Mouse (Mus musculus) olfactory bulb, adult 2 months (tissue): ENCODE data around the gene Rere. TPM values are rescaled to one million over a fixed set of nuclear protein-coding genes. Genes with fewer than 3 reads are reported as not detected.

Experiments used
- H3K27ac ChIP-seq: fragments of 200-500 bp; 2 replicates; pipeline ENCODE4 v1.5.1; 2012; ENCODE audit warnings: low read depth, low read length; ENCODE audit not compliant: insufficient read depth
- H3K4me1 ChIP-seq: fragments of 200-500 bp; 2 replicates; pipeline ENCODE4 v1.6.1; 2012; ENCODE audit warnings: low read length; ENCODE audit not compliant: control insufficient read depth, insufficient read depth
- H3K4me3 ChIP-seq: fragments of 200-500 bp; 2 replicates; pipeline ENCODE4 v1.5.1; 2012; ENCODE audit warnings: mild to moderate bottlenecking, low read depth, low read length, moderate library complexity; ENCODE audit not compliant: insufficient read depth
- CTCF ChIP-seq: fragments of 200-500 bp; IDR thresholded peaks from 2 replicates; pipeline ENCODE4 v1.5.1; 2012; ENCODE audit warnings: low read depth, mild to moderate bottlenecking, low read length, moderate library complexity; ENCODE audit not compliant: insufficient read depth
- POLR2A ChIP-seq: fragments of 200-500 bp; IDR thresholded peaks from 2 replicates; pipeline ENCODE4 v1.6.1; 2012; ENCODE audit warnings: mild to moderate bottlenecking, low read depth, low read length, moderate library complexity; ENCODE audit not compliant: insufficient read depth
- WGBS: fragments of 180-500 bp; shearing (Covaris S2); methylation state at CpG from one replicate; pipeline ENCODE4 v1.1.7; 2018; 5-methylcytosine and 5-hydroxymethylcytosine counted together
- polyA plus RNA-seq: library from polyadenylated mRNA; stranded (reverse); fragments of >200 nt; gene quantifications from 2 replicates; pipeline ENCODE4 v1.2.4, GENCODE M21; 2012; ENCODE audit warnings: low replicate concordance; ENCODE audit not compliant: missing spikeins, insufficient read depth, insufficient read length

Rere gene
- polyA plus RNA-seq, 1 experiment, result 288 TPM

GRCm38 (mm10) chr4:150569834-150570571 is 288.6 kb downstream of the Rere start:
- Histone ChIP-seq H3K4me3 (peak overlapping the region; percentile 88), H3K27ac (peak overlapping the region; percentile 89), H3K4me1 (peaks cover 22% of the 10 kb centered on the region)
- 0% methylated on average over 27 of the region's 27 CpGs for WGBS
- TF ChIP-seq CTCF, result no peak
- no peak for TF ChIP-seq POLR2A

DNA sequence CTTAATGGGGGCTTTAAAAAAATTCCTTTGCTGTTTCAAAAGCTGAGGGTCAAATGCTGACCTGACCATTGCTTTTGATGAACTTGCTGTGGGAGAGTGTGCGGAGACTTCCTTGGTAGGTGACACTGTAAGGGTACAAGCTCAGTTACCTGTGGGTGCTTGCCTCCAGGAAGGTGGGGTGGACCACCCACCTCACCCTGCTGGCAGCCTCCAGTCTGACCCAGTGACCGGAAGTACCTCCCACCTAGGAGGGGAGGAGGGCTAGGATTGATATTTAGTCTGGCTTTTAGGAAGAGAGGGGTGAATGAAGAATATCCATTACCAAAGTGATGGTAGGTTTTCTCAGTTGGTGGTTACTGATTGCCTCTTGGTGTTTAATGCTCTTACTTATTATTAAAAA is 289.3 kb downstream of the Rere start:
- Histone ChIP-seq H3K4me3 (peak overlapping the region; percentile 35), H3K4me1 (peaks cover 25% of the 10 kb centered on the region), H3K27ac (0 out of 2 replicates have a peak overlapping the region, but pooled peaks have one; percentile 48)
- 63% methylated on average over 2 of the region's 2 CpGs for WGBS
- TF ChIP-seq CTCF, result no peak
- TF ChIP-seq POLR2A, result no peak

DNA sequence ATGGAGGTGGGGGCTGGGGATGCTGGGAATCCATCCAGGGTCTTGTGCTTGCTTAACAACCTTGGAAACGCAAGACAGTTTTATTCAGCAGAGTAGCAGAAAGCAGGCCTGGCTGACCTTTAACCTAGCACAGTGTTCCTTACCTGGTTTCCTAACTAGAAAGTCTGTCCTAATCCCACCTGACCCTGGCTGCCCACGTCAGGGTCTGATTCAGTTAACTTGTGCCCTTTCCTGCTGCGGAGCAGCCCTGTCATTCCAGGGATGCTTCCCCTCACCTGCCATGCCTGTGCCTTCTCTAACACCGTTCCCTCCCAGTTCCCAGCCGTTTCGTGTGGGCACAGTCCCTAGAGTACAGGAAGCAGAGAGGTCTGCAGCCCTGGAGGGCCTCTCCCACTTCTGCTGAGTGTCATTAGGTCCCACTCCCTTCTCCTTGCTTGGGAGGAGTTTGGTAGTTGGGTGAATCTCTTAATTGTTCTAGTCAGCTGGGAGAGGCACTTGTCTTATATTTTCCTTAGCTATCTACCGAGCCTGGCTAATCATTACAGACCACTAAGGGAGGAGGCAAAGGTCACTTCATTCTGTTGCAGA is 290.8 kb downstream of the Rere start:
- WGBS, result 58% methylated on average over 7 of the region's 7 CpGs
- Histone ChIP-seq H3K27ac (no peak overlapping the region), H3K4me1 (peaks cover 28% of the 10 kb centered on the region), H3K4me3 (no peak overlapping the region)
- TF ChIP-seq CTCF (no peak), POLR2A (no peak)

- TF ChIP-seq CTCF (no peak), POLR2A (no peak)
- no peak overlapping the region for H3K4me3 ChIP-seq
- 84% methylated on average over 4 of the region's 4 CpGs for WGBS
- H3K4me1 ChIP-seq, result peaks cover 25% of the 10 kb centered on the region
- no peak overlapping the region for H3K27ac ChIP-seq
Measured at GRCm38 (mm10) chr4:150572938-150573337, 291.5 kb downstream of the Rere start.

DNA sequence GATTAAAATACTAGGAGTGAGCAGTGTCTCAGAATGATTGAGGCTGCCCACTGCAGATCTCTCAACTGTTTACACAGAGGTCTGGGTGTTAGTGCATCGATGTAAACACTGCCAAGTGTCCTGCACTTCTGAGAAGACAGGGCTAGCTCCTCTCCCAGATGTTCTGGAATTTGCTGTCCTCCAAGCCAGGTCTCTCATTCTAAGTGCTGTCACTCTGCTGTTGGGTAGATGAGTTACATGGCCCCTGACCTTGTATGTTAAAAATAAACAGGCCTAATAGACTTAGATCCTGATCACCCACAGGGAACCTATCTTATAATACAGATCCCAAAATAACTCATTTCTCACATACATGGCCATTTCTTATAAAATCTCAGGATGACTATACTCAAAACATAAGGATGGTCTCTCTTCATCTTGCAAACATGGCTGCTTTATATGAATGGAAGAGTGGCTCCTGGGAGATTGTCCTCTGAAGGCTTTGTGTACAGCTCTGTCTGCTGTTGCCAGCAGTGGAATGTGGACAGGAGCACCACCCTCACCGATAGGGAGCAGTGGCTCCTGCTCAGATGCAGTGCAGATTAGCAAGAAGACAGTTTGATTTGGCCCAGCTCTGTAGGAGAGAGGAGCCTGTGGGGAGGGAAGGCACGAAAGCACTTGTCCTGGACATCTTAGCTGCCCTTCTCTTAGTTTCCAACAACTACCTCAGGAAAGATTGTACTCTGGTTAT is 294.1 kb downstream of the Rere start:
- 62% methylated on average over 3 of the region's 3 CpGs for WGBS
- 0 out of 2 replicates have a peak overlapping the region, but pooled peaks have one; percentile 8 for H3K27ac ChIP-seq
- no peak for TF ChIP-seq CTCF
- no peak for TF ChIP-seq POLR2A

DNA sequence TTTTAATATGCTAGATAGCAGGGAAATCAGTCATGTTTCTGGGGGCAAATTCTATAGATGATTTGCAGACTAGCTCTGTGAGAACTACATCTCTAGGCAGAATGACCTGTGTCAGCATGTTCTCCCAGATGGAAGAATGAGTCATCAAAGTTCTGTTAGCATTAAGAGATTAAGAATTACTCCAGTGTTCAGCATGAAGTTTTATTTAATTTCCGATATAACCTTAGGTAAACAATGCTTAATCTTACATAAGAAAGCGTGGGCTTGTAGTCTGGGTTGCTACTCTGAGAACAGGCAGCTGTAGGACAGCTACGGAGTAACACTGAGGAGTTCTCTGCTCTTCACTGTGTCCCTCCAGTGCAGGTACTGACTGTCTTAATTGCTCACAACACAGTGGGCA is 294.9 kb downstream of the Rere start:
- Histone ChIP-seq H3K4me3 (no peak overlapping the region), H3K27ac (no peak overlapping the region), H3K4me1 (peaks cover 19% of the 10 kb centered on the region)
- 68% methylated on average over 3 of the region's 3 CpGs for WGBS
- no peak for TF ChIP-seq CTCF
- no peak for TF ChIP-seq POLR2A

More for the DNA sequence above, 294.1 kb downstream of the Rere start:
- H3K4me3 ChIP-seq, result no peak overlapping the region
- H3K4me1 ChIP-seq, result peaks cover 16% of the 10 kb centered on the region

- peaks cover 22% of the 10 kb centered on the region for H3K4me1 ChIP-seq
- TF ChIP-seq POLR2A (no peak), CTCF (no peak)
- H3K4me3 ChIP-seq, result no peak overlapping the region
- WGBS, result 93% methylated on average over 3 of the region's 3 CpGs
- H3K27ac ChIP-seq, result no peak overlapping the region
Measured at GRCm38 (mm10) chr4:150578021-150578420, 296.6 kb downstream of the Rere start.

DNA sequence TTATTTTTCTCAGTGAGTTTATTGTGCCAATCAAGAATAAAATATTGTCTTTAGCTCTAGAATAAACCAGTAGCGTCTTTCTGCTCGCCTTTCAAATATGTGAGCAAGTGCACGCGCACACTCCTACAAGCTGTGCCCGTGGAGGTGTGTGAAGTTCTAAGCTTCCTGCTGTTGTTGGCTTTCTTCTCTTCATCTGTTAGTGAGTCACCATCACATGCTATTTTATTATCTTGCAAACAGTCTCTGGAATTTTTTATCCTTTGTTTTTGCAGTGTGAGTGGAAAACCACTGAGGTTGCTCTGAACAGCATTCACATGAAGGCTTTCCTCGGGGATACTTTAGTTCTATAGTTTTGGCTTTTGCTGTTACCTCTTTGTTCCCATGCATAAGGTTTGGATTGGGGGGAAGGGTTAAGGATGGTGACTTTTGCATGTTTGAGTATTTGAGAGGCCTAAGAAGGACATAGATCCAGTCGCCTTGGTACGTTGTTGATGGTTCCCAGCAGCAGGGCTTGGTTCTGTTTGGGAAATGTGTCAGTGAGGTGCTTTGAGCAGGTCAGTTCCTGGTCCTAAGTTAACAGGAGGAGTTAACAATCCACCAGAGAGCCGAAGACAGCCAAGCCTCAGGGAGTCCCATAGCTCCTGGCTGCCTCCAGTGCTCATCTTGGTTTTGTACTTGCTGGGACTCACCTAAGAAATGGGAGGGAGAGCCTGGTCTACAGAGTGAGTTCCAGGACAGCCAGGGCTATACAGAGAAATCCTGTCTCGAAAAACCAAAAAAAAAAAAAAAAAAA is 300.7 kb downstream of the Rere start:
- H3K27ac ChIP-seq, result peak overlapping the region; percentile 89
- TF ChIP-seq POLR2A (no peak), CTCF (no peak)
- H3K4me3 ChIP-seq, result no peak overlapping the region
- peaks cover 23% of the 10 kb centered on the region for H3K4me1 ChIP-seq
- WGBS, result 33% methylated on average over 10 of the region's 10 CpGs
